Mouse (Mus musculus) E14TG2a.4 (cell line): ENCODE measurements around the gene Nap1l4.

Source experiments
- CTCF ChIP-seq: conservative IDR thresholded peaks from 2 replicates; pipeline ENCODE4 v1.5.1; 2014; ENCODE audit warnings: low read length
- NANOG ChIP-seq: IDR thresholded peaks from 2 replicates; pipeline ENCODE4 v1.6.1; 2014; ENCODE audit warnings: borderline replicate concordance, low read length, mixed read lengths

GRCm38 (mm10) chr7:143501643-143502417 is 47.1 kb downstream of the Nap1l4 start:
- no peak for TF ChIP-seq CTCF
- no peak for TF ChIP-seq NANOG
